Comparison of ENCODE assay signal across 8 mouse cellular contexts in genomic region chr13:31810693-31811541, GRCm38 (mm10). TPM values are rescaled to one million over a fixed set of nuclear protein-coding genes. Genes with fewer than 3 reads are reported as not detected.
A peak's percentile ranks its signal among the peaks of the same experiment; 100 is the strongest.
DNase-seq lines count a peak whose midpoint lies in the region; ATAC-seq and TF ChIP-seq lines count a peak whose summit lies in the region.

No protein-coding gene starts in this region.

- H3K4me3 ChIP-seq in liver, embryonic 11.5 days (ENCODE audit: low read depth, low read length): peak overlapping the region; percentile 35
- peak overlapping the region; percentile 5 for H3K4me3 ChIP-seq in bone marrow, adult 2 months (replicated peaks; ENCODE audit: control insufficient read depth, low read depth, low read length)
- H3K4me3 ChIP-seq in limb, embryonic 14.5 days (replicated peaks; ENCODE audit: low read length): peak overlapping the region; percentile 69
- H3K4me3 ChIP-seq in stomach, embryonic 14.5 days (ENCODE audit: low read depth, low read length): peak overlapping the region; percentile 33

- H3K27me3 ChIP-seq in liver, embryonic 11.5 days (replicated peaks; ENCODE audit: control insufficient read depth, insufficient read depth, low read length): peaks cover 92% of the 10 kb centered on the region
- H3K27me3 ChIP-seq in limb, embryonic 14.5 days (ENCODE audit: control insufficient read depth, insufficient read depth, low read length): peaks cover 46% of the 10 kb centered on the region
- peaks cover 50% of the 10 kb centered on the region for H3K27me3 ChIP-seq in stomach, embryonic 14.5 days (ENCODE audit: control insufficient read depth, insufficient read depth, low read length)

- WGBS in liver, embryonic 11.5 days: 2% methylated on average over 57 of the region's 65 CpGs
- WGBS in bone marrow, adult 2 months: 4% methylated on average over 65 of the region's 65 CpGs
- WGBS in limb, embryonic 14.5 days: under 1% methylated on average over 40 of the region's 65 CpGs
- 2% methylated on average over 56 of the region's 65 CpGs for WGBS in stomach, embryonic 14.5 days

- no peak for ATAC-seq in liver, embryonic 11.5 days (replicated peaks; ENCODE audit: low FRiP score)
- no peak for ATAC-seq in limb, embryonic 14.5 days (ENCODE audit: low FRiP score, low read depth)
- ATAC-seq in stomach, embryonic 14.5 days (ENCODE audit: insufficient number of reproducible peaks, insufficient read depth, low FRiP score, low read depth): no peak

- TF ChIP-seq CTCF in bone marrow, adult 2 months (IDR thresholded peaks at IDR 0.05; ENCODE audit: control insufficient read depth, insufficient read depth, low read length): no peak

- H3K9ac ChIP-seq in liver, embryonic 11.5 days (ENCODE audit: low read depth, low read length): peak overlapping the region; percentile 23
- H3K9ac ChIP-seq in limb, embryonic 14.5 days (ENCODE audit: low read depth, low read length, severe bottlenecking): peak overlapping the region; percentile 80
- no peak overlapping the region; the same call in 1 of the 2 replicates for H3K9ac ChIP-seq in stomach, embryonic 14.5 days (replicated peaks; ENCODE audit: low read depth, low read length)

- peaks cover 9% of the 10 kb centered on the region for H3K4me1 ChIP-seq in liver, embryonic 11.5 days (replicated peaks; ENCODE audit: control insufficient read depth, insufficient read depth, low read length)
- peaks cover 2% of the 10 kb centered on the region; the same call in 1 of the 2 replicates for H3K4me1 ChIP-seq in bone marrow, adult 2 months (ENCODE audit: control insufficient read depth, insufficient read depth, low read length)
- peaks cover 7% of the 10 kb centered on the region for H3K4me1 ChIP-seq in limb, embryonic 14.5 days (ENCODE audit: control insufficient read depth, insufficient read depth, low read length)
- peaks cover 2% of the 10 kb centered on the region; the same call in 1 of the 2 replicates for H3K4me1 ChIP-seq in stomach, embryonic 14.5 days (ENCODE audit: control insufficient read depth, insufficient read depth, low read length)

- no peak overlapping the region for H3K27ac ChIP-seq in liver, embryonic 11.5 days (ENCODE audit: low read depth, low read length)
- H3K27ac ChIP-seq in bone marrow, adult 2 months (ENCODE audit: control insufficient read depth, insufficient read depth, low read depth, low read length, poor library complexity): no peak overlapping the region
- peak overlapping the region; percentile 85 for H3K27ac ChIP-seq in limb, embryonic 14.5 days (replicated peaks; ENCODE audit: low read depth, low read length)
- H3K27ac ChIP-seq in stomach, embryonic 14.5 days (ENCODE audit: low read length): no peak overlapping the region

- no peaks in the 10 kb centered on the region for H3K36me3 ChIP-seq in liver, embryonic 11.5 days (ENCODE audit: control insufficient read depth, insufficient read depth, low read length)
- peaks cover 29% of the 10 kb centered on the region for H3K36me3 ChIP-seq in limb, embryonic 14.5 days (ENCODE audit: control insufficient read depth, insufficient read depth, low read length)
- no peaks in the 10 kb centered on the region for H3K36me3 ChIP-seq in stomach, embryonic 14.5 days (ENCODE audit: control insufficient read depth, insufficient read depth, low read length)

- peak overlapping the region; percentile 62 for H3K4me2 ChIP-seq in liver, embryonic 11.5 days
- peak overlapping the region; percentile 74 for H3K4me2 ChIP-seq in limb, embryonic 14.5 days (replicated peaks; ENCODE audit: low read depth, low read length, severe bottlenecking)
- peak overlapping the region; percentile 57 for H3K4me2 ChIP-seq in stomach, embryonic 14.5 days (replicated peaks; ENCODE audit: low read depth, low read length)

- DNase-seq in liver, embryonic 11.5 days (ENCODE audit: low spot score): peak; percentile 50
- no peak for DNase-seq in liver
- peak; percentile 41 to 54 for DNase-seq in heart, postnatal 14 days
- no peak for DNase-seq in limb, embryonic 14.5 days (ENCODE audit: low spot score)
- no peak for DNase-seq in left cerebral cortex, postnatal 25 days (ENCODE audit: low spot score in 2 of 2)
- no peak for DNase-seq in layer of hippocampus, adult 8-10 months (ENCODE audit: low spot score in 2 of 2)

- no peaks in the 10 kb centered on the region for H3K9me3 ChIP-seq in liver, embryonic 11.5 days (ENCODE audit: control insufficient read depth, low read length)
- no peaks in the 10 kb centered on the region for H3K9me3 ChIP-seq in limb, embryonic 14.5 days (ENCODE audit: control insufficient read depth, low read length)
- H3K9me3 ChIP-seq in stomach, embryonic 14.5 days (ENCODE audit: control insufficient read depth, low read depth, low read length): no peaks in the 10 kb centered on the region

- intact Hi-C loops in heart, postnatal 14 days (cut with DNase I): no loop called here
- intact Hi-C loops in left cerebral cortex, postnatal 25 days (cut with DNase I): no loop called here

- no peak for TF ChIP-seq POLR2A in bone marrow, adult 2 months (IDR thresholded peaks at IDR 0.05; ENCODE audit: borderline replicate concordance, control insufficient read depth, low read depth, low read length)
- TF ChIP-seq POLR2A in limb, embryonic 14.5 days (IDR thresholded peaks at IDR 0.05; ENCODE audit: borderline replicate concordance, extremely low read depth, insufficient read depth, insufficient read length): no peak

RNA-seq across cellular contexts. Expression of gene Foxc1, which starts 4.5 kb away (rescaled TPM):
- polyA plus RNA-seq in liver, embryonic 11.5 days (2014; fragmentation: Nextera tagmentation; extraction: Ambion mirVana): 0.45 and 0.47 TPM in 2 replicates
- 2.5 and 3.8 TPM in 2 replicates for polyA plus RNA-seq in bone marrow, adult 2 months (2011; ENCODE audit: insufficient read depth, insufficient read length, low replicate concordance, missing spikeins)
- 1 to 10 TPM; 4.8 to 7.0 TPM for total RNA-seq in heart, postnatal 14 days (2021)
- 15.1 and 23.1 TPM in 2 replicates for polyA plus RNA-seq in limb, embryonic 14.5 days (2012; rRNA removed)
- 8.5 and 10.3 TPM in 2 replicates for polyA plus RNA-seq in limb, embryonic 14.5 days (2014; fragmentation: Nextera tagmentation; extraction: Ambion mirVana)
- 0.33 and 0.55 TPM in 2 replicates for polyA plus RNA-seq in stomach, embryonic 14.5 days (2014; fragmentation: Nextera tagmentation; extraction: Ambion mirVana)
- total RNA-seq in left cerebral cortex, postnatal 25 days (2021): 1 to 10 TPM; 5.5 to 6.6 TPM
- 1 to 10 TPM; 4.1 to 5.0 (median 4.7) TPM for total RNA-seq in layer of hippocampus, adult 8-10 months (2022)

Comparison
In these comparisons a context has a peak if more than half of its experiments do, and no peak if none do; other contexts are left out.
1. DNase-seq: peak in liver, embryonic 11.5 days (single experiment) and heart, postnatal 14 days (2 of 2); none in liver (single experiment), limb, embryonic 14.5 days (single experiment), left cerebral cortex, postnatal 25 days (0 of 2) and layer of hippocampus, adult 8-10 months (0 of 2).
2. H3K4me3 ChIP-seq: peak in every context shown above with its lines; median percentile 69 in limb, embryonic 14.5 days; 35 in liver, embryonic 11.5 days; 33 in stomach, embryonic 14.5 days; 5 in bone marrow, adult 2 months.
3. Peak in every context shown above with its lines, with median percentiles within 50 percentile points of each other: H3K4me2 ChIP-seq.